Mouse (Mus musculus) midbrain, embryonic 13.5 days (tissue): ENCODE results near the gene Nanos1. TPM values are rescaled to one million over a fixed set of nuclear protein-coding genes. Genes with fewer than 3 reads are reported as not detected.

ENCODE experiments used
- ATAC-seq: fragments of 200-750 bp; cut with Nextera tagmentation; 2 replicates; pipeline ENCODE4 v1.8.0; 2017; ENCODE audit warnings: mild to moderate bottlenecking, moderate TSS enrichment, moderate library complexity
- H3K27ac ChIP-seq: fragments of 300-500 bp; sonication (generic); 2 replicates; pipeline ENCODE4 v1.5.1; 2015; ENCODE audit warnings: inconsistent platforms, mild to moderate bottlenecking, moderate library complexity
- H3K27me3 ChIP-seq: fragments of 300-500 bp; sonication (generic); 2 replicates; pipeline ENCODE4 v1.6.1; 2015; ENCODE audit warnings: mild to moderate bottlenecking, inconsistent platforms
- H3K36me3 ChIP-seq: fragments of 300-500 bp; sonication (generic); 2 replicates; pipeline ENCODE4 v1.6.1; 2015; ENCODE audit warnings: mild to moderate bottlenecking, inconsistent platforms
- H3K4me1 ChIP-seq: fragments of 300-500 bp; sonication (generic); replicated peaks from 2 replicates; pipeline ENCODE4 v1.6.1; 2015; ENCODE audit warnings: inconsistent platforms
- H3K4me2 ChIP-seq: fragments of 300-500 bp; sonication (generic); replicated peaks from 2 replicates; pipeline ENCODE4 v1.6.1; 2015; ENCODE audit warnings: moderate library complexity, mild to moderate bottlenecking, inconsistent platforms
- H3K4me3 ChIP-seq: fragments of 300-500 bp; sonication (generic); replicated peaks from 2 replicates; pipeline ENCODE4 v1.5.1; 2015; ENCODE audit warnings: mild to moderate bottlenecking, inconsistent platforms
- H3K9ac ChIP-seq: fragments of 300-500 bp; sonication (generic); replicated peaks from 2 replicates; pipeline ENCODE4 v1.6.1; 2015; ENCODE audit warnings: mild to moderate bottlenecking, inconsistent platforms
- H3K9me3 ChIP-seq: fragments of 300-500 bp; sonication (generic); 2 replicates; pipeline ENCODE4 v1.6.1; 2016; ENCODE audit warnings: mild to moderate bottlenecking, inconsistent platforms
- whole genome bisulfite sequencing: fragments of 180-500 bp; shearing (Covaris S2); methylation state at CpG from one replicate; pipeline ENCODE4 v1.1.7; 2015; 5-methylcytosine and 5-hydroxymethylcytosine counted together
- polyA plus RNA-seq: library from polyadenylated mRNA; unstranded; fragments of >200 nt; fragmentation: Nextera tagmentation; extraction: Ambion mirVana; gene quantifications from 2 replicates; pipeline ENCODE4 v1.2.1, GENCODE M21; 2015

Nanos1 gene
- polyA plus RNA-seq = 15.3 and 16.6 TPM in 2 replicates

GRCm38 (mm10) chr19:60755438-60756191 lies at the start of gene Nanos1:
Nanos1 (plus strand) TSS chr19:60755987.
- Histone ChIP-seq H3K9me3 (no peaks in the 10 kb centered on the region), H3K4me2 (peak within 1 kb of the TSS; percentile 78), H3K36me3 (peaks cover 7% of the 10 kb centered on the region), H3K27ac (peak within 1 kb of the TSS; percentile 93), H3K4me1 (peaks cover 28% of the 10 kb centered on the region), H3K9ac (peak within 1 kb of the TSS; percentile 86), H3K4me3 (peak within 1 kb of the TSS; percentile 81), H3K27me3 (peaks cover 24% of the 10 kb centered on the region)
- under 1% methylated on average over 44 of the region's 58 CpGs for WGBS
- peak; percentile 95 for ATAC-seq

- H3K27ac ChIP-seq = no peak overlapping the region
- no peak overlapping the region for H3K9ac ChIP-seq
- H3K4me1 ChIP-seq = no peaks in the 10 kb centered on the region
- no peaks in the 10 kb centered on the region for H3K36me3 ChIP-seq
- H3K9me3 ChIP-seq = no peaks in the 10 kb centered on the region
- no peaks in the 10 kb centered on the region for H3K27me3 ChIP-seq
- no peak overlapping the region for H3K4me3 ChIP-seq
- no peak overlapping the region for H3K4me2 ChIP-seq
- 89% methylated on average over 4 of the region's 4 CpGs for WGBS
- no peak for ATAC-seq
These were observed 46.4 kb upstream of the Nanos1 start for GRCm38 (mm10) chr19:60709193-60709900.

DNA sequence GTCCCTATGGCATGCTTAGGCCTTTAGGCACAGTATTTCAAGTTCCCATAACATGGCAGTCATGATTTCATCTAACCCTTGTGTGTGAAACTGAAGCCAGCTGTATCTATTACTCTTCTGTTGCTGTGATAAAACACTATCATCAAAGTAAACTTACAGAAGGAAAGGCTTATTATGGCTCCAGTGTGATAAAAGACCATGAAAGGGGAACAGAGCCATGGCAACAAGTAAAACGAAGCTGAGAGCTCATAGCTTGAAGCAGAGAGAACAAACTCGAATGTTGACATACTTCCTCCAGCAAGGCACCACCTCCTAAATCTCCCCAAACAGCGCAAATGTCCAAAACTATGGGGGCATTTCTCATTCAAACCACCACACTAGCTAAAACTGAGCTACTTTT lies 45.6 kb upstream of the Nanos1 start:
- no peaks in the 10 kb centered on the region for H3K9me3 ChIP-seq
- H3K4me1 ChIP-seq = no peaks in the 10 kb centered on the region
- 69% methylated on average over 3 of the region's 3 CpGs for WGBS
- no peak overlapping the region for H3K27ac ChIP-seq
- no peak overlapping the region for H3K9ac ChIP-seq
- H3K4me3 ChIP-seq = no peak overlapping the region
- H3K36me3 ChIP-seq = no peaks in the 10 kb centered on the region
- no peaks in the 10 kb centered on the region for H3K27me3 ChIP-seq
- no peak overlapping the region for H3K4me2 ChIP-seq
- ATAC-seq = no peak

- no peak overlapping the region for H3K4me3 ChIP-seq
- H3K27ac ChIP-seq = no peak overlapping the region
- H3K9ac ChIP-seq = no peak overlapping the region
- no peaks in the 10 kb centered on the region for H3K27me3 ChIP-seq
- 90% methylated on average over 2 of the region's 2 CpGs for WGBS
- H3K4me2 ChIP-seq = no peak overlapping the region
- H3K36me3 ChIP-seq = no peaks in the 10 kb centered on the region
- no peaks in the 10 kb centered on the region for H3K9me3 ChIP-seq
- ATAC-seq = no peak
- H3K4me1 ChIP-seq = no peaks in the 10 kb centered on the region
These were observed 43.2 kb upstream of the Nanos1 start for GRCm38 (mm10) chr19:60712577-60712976.

- Histone ChIP-seq H3K27ac (no peak overlapping the region), H3K9me3 (no peaks in the 10 kb centered on the region), H3K36me3 (no peaks in the 10 kb centered on the region), H3K9ac (no peak overlapping the region), H3K4me2 (no peak overlapping the region), H3K4me1 (no peaks in the 10 kb centered on the region), H3K27me3 (no peaks in the 10 kb centered on the region), H3K4me3 (no peak overlapping the region)
- 83% methylated on average over 2 of the region's 2 CpGs for WGBS
- ATAC-seq = no peak
These were observed 39.4 kb upstream of the Nanos1 start for GRCm38 (mm10) chr19:60716381-60716780.

DNA sequence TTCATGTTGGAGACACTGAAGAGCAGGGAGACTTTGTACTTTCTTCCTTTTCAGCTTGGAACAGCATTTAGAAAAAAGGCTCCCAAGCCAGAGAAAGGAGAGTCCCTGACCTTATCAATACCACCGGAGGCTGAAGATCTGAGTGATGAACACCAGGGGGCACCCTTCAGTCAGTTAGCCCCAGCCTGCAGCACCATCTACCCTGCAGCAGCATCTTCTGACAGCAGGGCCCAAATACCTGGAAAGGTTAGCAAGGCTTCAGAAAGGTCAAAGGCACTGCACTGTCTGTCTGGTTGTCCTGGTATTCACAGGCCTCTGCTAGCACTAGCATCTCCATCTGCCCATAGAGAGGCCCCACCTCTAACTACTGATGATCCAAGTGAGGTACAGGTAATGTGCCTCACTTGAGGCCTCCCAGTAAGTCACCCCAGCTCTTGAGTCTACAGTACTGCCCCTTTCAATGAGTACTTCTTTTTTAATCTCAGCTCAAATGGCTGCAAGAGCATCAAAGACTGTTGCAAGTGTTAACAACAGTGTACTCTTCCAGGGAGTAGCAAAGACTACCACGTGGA lies 25.4 kb upstream of the Nanos1 start:
- ATAC-seq = no peak
- H3K4me3 ChIP-seq = no peak overlapping the region
- no peak overlapping the region for H3K27ac ChIP-seq
- no peaks in the 10 kb centered on the region for H3K4me1 ChIP-seq
- WGBS = 43% methylated on average over 2 of the region's 2 CpGs
- no peaks in the 10 kb centered on the region for H3K9me3 ChIP-seq
- H3K27me3 ChIP-seq = no peaks in the 10 kb centered on the region
- H3K36me3 ChIP-seq = no peaks in the 10 kb centered on the region
- H3K9ac ChIP-seq = no peak overlapping the region
- no peak overlapping the region for H3K4me2 ChIP-seq

- ATAC-seq = no peak
- Histone ChIP-seq H3K9ac (no peak overlapping the region), H3K4me1 (no peaks in the 10 kb centered on the region), H3K4me3 (no peak overlapping the region), H3K27ac (no peak overlapping the region), H3K4me2 (no peak overlapping the region), H3K9me3 (no peaks in the 10 kb centered on the region), H3K27me3 (no peaks in the 10 kb centered on the region), H3K36me3 (no peaks in the 10 kb centered on the region)
- WGBS = 63% methylated on average over 1 of the region's 1 CpGs
These were observed 24.5 kb upstream of the Nanos1 start for GRCm38 (mm10) chr19:60731299-60731698.

DNA sequence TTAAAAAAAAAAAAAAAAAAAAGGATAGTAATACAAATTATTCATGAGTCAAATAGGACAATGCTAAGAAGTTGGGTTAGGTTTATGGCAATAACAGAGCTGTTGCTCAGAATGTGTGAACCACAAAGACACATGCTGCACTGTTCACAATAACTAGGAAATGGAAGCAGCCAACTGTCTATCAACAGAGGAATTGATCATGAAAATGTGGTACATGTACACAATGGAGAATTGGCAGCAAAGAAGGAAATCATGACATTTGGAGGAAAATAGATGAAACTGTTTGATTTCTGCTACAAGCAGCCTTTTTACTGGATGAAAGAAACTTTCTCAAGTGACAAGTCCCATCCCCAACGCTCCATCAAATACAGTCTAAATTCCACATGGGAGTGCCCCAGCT lies 23.8 kb upstream of the Nanos1 start:
- ATAC-seq = no peak
- Histone ChIP-seq H3K4me2 (no peak overlapping the region), H3K9me3 (no peaks in the 10 kb centered on the region), H3K4me3 (no peak overlapping the region), H3K4me1 (no peaks in the 10 kb centered on the region), H3K9ac (no peak overlapping the region), H3K27me3 (no peaks in the 10 kb centered on the region), H3K36me3 (no peaks in the 10 kb centered on the region), H3K27ac (no peak overlapping the region)
- WGBS = 61% methylated on average over 1 of the region's 1 CpGs

- ATAC-seq = no peak
- Histone ChIP-seq H3K27me3 (no peaks in the 10 kb centered on the region), H3K9me3 (no peaks in the 10 kb centered on the region), H3K4me2 (no peak overlapping the region), H3K4me3 (no peak overlapping the region), H3K4me1 (no peaks in the 10 kb centered on the region), H3K9ac (no peak overlapping the region), H3K27ac (no peak overlapping the region), H3K36me3 (no peaks in the 10 kb centered on the region)
- 59% methylated on average over 1 of the region's 1 CpGs for WGBS
These were observed 15.2 kb upstream of the Nanos1 start for GRCm38 (mm10) chr19:60740560-60740959.

- no peaks in the 10 kb centered on the region for H3K27me3 ChIP-seq
- H3K4me3 ChIP-seq = no peak overlapping the region
- no peaks in the 10 kb centered on the region for H3K9me3 ChIP-seq
- H3K27ac ChIP-seq = no peak overlapping the region
- H3K9ac ChIP-seq = no peak overlapping the region
- no peak overlapping the region for H3K4me2 ChIP-seq
- 82% methylated on average over 5 of the region's 5 CpGs for WGBS
- H3K4me1 ChIP-seq = no peaks in the 10 kb centered on the region
- no peak for ATAC-seq
- no peaks in the 10 kb centered on the region for H3K36me3 ChIP-seq
These were observed 11.8 kb upstream of the Nanos1 start for GRCm38 (mm10) chr19:60743767-60744547.

DNA sequence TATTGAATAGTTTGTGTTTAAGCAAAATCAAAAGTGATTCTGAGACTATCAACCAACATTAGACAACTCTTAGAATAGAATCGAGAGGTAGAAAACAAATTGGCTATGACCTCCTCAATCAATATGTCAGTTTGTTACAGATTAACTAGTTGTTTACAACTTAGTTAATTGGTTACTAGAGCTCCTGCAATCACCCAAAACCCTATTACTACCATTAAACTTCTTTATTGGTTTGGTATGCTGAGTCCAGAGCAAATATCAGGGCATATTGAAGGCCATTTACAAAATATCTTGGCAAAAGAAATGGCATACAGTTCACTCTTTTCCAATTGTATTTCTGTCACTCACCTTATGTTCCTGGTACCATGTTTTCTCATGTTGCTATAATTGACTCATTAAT lies 8.0 kb upstream of the Nanos1 start:
- H3K9ac ChIP-seq = no peak overlapping the region
- no peaks in the 10 kb centered on the region for H3K36me3 ChIP-seq
- H3K4me1 ChIP-seq = no peaks in the 10 kb centered on the region
- ATAC-seq = no peak
- H3K4me3 ChIP-seq = no peak overlapping the region
- no peak overlapping the region for H3K27ac ChIP-seq
- 96% methylated on average over 1 of the region's 1 CpGs for WGBS
- H3K4me2 ChIP-seq = no peak overlapping the region
- H3K9me3 ChIP-seq = no peaks in the 10 kb centered on the region
- H3K27me3 ChIP-seq = no peaks in the 10 kb centered on the region
